Mouse (Mus musculus): ENCODE results near the gene Evi2b. TPM values are rescaled to one million over a fixed set of nuclear protein-coding genes. Genes with fewer than 3 reads are reported as not detected.
A peak's percentile ranks its signal among the peaks of the same experiment; 100 is the strongest.

The Evi2b gene
- total RNA-seq, 1 experiment from 2014 or later = 87.8 TPM

DNA sequence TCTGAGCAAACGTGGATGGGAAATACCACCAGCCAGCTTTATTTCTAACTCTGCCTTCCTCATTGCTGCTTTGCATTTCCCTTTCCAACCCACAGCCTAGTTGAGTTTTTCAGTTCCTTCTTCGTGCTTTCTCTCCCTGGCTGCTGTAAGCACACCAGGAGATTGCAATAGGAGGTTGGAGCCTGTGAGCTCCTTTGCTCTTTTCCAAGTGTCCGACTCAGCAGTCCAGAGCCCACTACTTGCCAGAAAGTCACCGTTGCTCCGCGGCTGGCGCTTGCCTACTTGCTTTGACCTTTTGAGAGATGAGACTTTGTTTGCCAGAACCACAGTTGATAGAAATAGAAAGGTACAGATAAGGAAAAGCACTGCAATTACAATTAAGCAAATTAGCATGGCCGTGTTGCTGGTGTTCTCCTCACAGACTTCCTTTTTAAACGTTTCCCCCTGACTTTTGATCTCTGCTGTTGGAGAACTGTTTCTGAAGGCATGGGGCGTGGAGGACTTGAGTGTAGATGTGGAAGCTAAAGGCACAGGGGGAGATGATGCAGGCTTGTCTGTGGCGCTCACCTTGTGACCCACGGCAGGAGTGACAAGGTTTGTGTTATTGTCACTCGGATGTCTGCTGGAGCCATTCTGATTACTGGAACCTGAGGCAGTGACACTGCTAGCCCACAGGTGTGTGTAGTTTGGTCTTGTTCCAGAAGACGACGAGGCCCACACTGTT is 3.6 kb upstream of the Evi2b start:
- peak; percentile 25 for ATAC-seq (replicated peaks; ENCODE audit: insufficient number of reproducible peaks, low FRiP score, low TSS enrichment, poor library complexity, severe bottlenecking)

DNA sequence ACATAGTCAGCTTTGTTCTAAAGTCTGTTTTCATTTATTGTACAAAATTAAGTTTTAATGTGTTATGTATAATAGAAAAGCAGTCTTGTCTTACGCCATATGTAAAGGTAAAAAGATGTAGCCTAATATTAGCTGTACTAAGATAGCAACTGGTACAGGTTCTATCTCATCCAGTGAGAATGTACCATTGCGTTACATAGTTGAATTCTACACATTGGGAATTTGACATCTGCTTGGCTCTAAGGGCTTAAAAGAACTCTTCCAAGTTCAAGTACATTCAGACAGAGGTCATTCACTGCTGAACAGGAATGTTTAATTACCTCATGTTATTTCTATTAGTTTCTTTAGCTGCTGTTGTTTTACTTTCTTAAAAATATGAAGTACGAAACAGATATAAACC is 3.0 kb upstream of the Evi2b start:
- no peak for ATAC-seq (replicated peaks; ENCODE audit: insufficient number of reproducible peaks, low FRiP score, low TSS enrichment, poor library complexity, severe bottlenecking)

DNA sequence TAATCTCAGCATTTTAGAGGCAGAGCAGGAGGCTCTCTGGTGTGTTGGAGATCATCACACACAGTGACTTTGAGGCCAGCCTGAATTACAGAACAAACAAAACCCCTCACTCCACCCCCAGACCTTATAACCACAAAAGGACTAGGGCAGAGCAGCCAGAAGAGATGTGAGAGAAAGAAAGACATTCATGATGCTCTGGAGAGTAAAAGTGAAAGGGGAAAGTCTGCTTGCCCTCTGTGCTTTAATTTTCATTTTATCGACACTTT is 681 bp upstream of the Evi2b start:
- no peak for ATAC-seq (replicated peaks; ENCODE audit: insufficient number of reproducible peaks, low FRiP score, low TSS enrichment, poor library complexity, severe bottlenecking)

DNA sequence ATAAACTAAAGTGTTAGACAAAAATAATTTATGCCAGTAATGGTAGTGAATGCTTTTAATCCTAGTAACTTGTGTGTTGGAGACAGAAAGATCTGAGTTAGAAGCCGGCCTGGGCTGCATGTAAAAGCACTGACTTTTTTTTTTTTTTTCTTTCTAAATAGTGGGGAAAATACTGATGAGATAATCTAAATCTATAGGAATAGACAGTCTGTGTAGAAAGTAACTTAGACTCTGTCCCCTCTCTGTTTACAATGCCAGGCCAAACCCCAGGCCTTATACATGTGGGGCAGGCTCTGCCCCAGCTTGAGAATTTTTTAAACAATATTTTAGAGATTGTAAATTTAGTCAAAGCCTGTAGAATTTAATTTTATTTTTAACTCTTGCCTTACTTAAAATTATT is 618 bp downstream of the Evi2b start:
- ATAC-seq (replicated peaks; ENCODE audit: insufficient number of reproducible peaks, low FRiP score, low TSS enrichment, poor library complexity, severe bottlenecking) = no peak

DNA sequence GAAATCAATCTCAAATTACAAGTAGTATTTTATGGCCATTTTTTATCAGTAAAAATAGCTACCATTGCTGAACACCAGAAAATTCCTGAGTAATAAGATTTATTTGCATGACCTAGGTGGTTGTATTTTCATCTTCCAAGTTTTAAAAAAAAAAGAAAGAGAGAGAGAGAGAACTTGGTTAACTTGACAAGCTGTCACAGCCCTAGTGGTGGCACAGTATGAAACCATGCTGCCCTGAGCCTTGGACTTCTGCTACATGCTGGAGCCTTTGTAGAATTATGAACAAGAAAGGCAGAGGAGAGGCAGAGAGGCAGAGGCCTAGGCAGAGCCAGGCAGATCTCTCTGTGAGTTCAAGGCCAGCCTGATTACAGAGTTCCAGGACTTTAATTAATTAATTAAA is 1.6 kb downstream of the Evi2b start:
- no peak for ATAC-seq (replicated peaks; ENCODE audit: insufficient number of reproducible peaks, low FRiP score, low TSS enrichment, poor library complexity, severe bottlenecking)

DNA sequence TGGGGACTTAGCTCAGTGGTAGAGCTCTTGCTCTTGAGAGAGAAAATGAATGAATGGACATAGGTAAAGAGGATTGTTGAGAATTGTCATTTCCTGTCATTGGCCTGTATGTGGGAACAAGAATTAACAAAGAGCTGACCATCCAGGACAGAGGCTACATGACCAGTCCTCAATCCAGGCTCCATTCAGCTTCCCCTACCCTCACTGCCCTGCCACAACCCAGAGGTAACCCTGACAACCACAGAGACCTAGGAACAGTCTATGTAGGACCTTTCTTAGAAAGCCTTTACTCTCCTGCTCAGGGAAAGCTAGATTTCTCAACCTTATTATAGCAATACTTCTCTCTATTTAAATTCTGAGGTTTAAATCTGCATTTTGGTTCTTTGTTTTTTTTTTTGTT is 2.8 kb downstream of the Evi2b start:
- peak; percentile 51 for ATAC-seq (replicated peaks; ENCODE audit: insufficient number of reproducible peaks, low FRiP score, low TSS enrichment, poor library complexity, severe bottlenecking)

DNA sequence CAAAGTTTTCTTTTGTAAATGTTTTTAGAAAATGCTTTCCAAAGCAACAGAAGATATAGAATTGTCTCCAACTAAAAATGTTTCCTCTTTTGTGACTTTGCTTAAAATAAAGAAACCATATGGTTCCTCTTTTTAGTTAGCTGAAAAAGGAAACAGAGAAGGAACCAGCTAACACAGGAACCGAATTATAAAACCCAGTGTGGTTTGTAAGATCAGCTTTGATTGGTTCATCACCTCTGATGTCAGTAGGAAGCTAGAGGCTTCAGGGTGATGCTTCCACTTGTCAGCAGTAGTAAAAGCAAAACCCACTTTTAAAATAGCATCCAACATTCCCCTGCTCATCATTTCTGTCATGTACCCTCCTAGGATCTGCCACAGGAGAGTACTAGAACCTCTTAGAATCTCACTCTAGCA is 3.7 kb downstream of the Evi2b start:
- peak; percentile 93 for ATAC-seq (replicated peaks; ENCODE audit: insufficient number of reproducible peaks, low FRiP score, low TSS enrichment, poor library complexity, severe bottlenecking)

DNA sequence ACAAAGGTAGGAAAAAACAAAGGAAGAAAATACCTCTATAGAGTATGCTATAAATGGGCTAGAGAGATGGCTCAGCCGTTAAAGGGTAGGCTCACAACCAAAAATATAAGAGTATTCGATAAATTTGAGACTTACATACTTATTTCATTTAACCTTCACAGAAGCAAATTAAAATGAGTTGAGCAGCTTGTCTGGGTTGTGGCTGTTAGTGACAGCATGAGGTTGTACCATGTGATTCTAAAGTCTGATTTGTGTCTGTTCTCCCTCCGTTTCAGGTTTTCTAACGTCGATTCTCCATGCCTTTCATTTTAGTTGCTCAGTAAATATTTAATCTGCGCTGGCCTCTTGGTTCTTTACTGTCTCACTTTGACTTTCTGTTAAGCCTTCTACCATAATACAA is 4.3 kb downstream of the Evi2b start:
- no peak for ATAC-seq (replicated peaks; ENCODE audit: insufficient number of reproducible peaks, low FRiP score, low TSS enrichment, poor library complexity, severe bottlenecking)

DNA sequence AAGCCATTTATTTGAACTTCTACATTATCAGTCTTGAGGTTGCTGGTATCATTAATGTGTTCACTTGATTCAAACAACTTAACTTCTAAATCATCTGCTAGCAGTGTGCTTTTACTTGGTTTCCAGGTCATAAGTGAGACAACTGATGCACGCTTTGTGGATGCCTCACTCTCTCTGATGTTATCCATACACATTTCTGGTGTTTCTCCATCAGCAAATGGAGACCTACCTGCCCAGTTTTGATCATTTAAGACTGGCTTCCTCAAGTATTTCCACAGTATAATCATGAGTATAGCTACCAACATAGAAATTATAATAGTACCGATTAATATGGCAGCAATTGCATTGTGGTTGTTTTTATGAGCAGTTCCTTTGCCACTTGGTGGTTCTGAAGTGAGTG is 7.8 kb downstream of the Evi2b start:
- no peak for ATAC-seq (replicated peaks; ENCODE audit: insufficient number of reproducible peaks, low FRiP score, low TSS enrichment, poor library complexity, severe bottlenecking)

DNA sequence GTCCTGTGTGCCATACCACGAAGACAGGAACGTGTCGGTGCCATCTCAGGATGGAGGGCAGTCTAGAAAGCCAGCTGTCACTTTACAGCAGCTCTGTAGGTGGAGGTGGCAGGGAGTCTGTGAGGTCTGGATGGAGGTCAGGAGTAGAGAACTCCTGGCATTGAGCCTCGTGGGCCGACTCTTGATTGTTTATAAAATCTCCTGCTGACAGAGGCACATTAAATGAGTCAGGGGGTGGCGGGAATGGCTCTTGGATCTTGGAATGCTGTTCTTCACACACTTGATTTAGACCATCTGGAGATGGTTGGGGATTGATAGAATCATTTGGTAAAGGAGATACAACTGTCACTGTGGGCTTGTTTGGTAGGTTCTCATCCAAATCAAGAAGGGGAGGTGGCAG is 8.2 kb downstream of the Evi2b start:
- no peak for ATAC-seq (replicated peaks; ENCODE audit: insufficient number of reproducible peaks, low FRiP score, low TSS enrichment, poor library complexity, severe bottlenecking)

DNA sequence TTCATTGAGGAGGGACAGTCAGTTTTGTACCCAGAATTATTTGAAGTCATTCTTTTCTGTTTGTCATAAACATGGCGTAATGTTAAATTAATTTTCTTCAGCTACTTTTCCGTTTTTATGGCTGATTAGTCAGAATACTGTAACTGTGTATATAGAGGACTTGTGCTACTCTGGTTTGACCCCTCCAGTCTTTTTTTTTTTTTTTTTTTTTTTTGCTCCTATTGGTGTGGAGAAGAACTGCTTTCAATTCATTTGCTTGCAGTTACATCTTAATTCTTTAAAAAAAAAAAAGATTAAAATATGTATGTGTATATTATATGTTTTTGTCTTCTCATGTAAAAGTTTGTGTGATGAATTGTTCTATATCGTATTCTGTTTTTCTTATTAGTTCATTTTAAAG is 11.6 kb downstream of the Evi2b start:
- no peak for ATAC-seq (replicated peaks; ENCODE audit: insufficient number of reproducible peaks, low FRiP score, low TSS enrichment, poor library complexity, severe bottlenecking)

DNA sequence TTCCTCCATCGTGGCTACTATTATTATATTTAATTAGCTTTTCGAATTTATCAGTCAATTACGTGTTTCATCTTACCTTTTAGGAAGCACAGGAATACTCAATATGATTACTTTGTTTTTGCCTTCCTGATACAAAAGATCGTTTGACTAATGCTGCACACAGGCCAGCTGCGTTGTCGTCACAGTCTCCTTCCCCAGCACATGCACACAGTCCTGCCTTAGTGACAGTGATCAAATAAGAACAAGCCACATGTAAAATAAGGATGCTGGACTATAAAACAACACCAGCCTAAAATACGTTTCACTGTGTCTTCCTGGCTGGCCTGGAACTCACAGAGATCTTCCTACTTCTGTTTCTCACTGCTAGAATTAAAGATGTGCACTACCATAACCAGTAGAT is 19.1 kb downstream of the Evi2b start:
- ATAC-seq (replicated peaks; ENCODE audit: insufficient number of reproducible peaks, low FRiP score, low TSS enrichment, poor library complexity, severe bottlenecking) = no peak

DNA sequence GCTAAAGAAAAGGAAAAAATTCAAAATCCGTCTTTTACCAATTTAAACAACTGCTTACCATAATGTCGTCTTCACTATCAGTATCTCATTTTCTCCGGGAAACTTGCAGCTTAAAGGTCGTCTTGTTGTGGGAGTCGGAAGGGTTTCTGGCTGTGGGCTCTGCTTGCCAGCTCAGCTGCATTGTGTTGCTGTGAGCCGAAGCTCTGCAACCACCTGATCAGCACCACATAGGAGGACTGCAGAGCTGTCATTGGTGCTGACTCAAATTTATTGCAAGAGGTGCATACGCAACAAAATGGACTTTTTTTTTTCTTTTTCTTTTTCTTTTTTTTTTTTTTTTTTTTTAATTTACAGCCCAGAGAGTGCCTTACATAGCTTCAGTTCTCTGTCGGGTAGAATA is 19.7 kb downstream of the Evi2b start, which contains the start of gene Omg:
Omg (minus strand) TSS at position 240 of the 400 bp plus-strand sequence.
- no peak for ATAC-seq (replicated peaks; ENCODE audit: insufficient number of reproducible peaks, low FRiP score, low TSS enrichment, poor library complexity, severe bottlenecking)

DNA sequence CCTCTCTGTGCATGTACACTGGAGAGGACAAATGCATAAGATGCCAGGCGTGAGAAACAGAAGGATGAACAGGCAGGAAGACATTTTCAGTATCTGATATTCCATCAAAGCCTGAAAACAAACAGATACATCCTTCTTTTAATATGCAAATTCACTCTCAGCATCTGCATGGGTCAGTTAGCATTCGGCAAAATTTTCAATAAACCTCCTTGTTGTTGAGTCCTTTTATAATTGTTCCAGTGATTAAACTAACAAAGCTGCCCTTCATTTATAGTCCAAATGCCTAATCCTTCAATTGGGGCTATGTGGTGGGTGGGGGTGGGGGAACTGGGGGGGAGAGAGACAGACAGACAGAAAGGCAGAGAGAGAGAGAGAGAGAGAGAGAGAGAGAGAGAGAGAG is 20.6 kb downstream of the Evi2b start:
- ATAC-seq (replicated peaks; ENCODE audit: insufficient number of reproducible peaks, low FRiP score, low TSS enrichment, poor library complexity, severe bottlenecking) = no peak

DNA sequence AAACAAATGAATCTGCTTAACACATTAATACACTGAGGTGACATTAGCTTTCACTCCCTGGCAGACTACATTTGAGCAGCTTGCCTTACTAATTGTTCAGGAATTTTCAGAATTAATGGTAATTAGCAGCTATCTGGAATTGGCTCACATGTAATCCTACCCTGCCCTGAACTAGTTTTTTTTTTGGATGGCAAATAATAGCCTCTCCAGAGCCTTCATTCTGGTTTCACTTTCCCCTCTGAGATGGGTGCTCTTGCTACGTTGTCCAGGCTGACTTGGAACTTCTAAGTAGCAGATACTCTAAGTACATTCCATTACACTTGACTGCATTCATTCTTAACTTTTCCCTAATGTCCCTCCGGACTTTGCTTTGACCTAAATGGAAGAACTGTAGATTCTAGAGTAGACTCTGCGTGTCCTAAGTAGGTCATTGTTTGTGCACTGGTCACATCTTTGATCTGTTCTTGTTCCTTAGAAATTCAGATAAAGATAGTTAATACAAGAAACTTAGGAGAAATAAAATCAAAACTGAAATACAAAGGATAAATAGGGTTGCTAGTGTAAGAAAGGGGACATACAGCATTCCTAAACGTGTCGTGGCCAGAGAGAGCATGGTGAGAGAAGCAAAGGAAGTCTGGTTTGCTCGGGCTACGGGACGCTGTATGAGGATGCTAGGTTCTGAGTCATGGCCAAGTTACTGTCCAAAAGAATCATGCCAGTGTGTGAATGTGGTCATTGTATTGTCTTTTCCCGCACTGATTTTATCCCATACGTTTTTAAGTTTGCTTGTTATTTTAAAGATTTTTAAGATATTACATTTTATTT is 28.4 kb downstream of the Evi2b start:
- no peak for ATAC-seq (replicated peaks; ENCODE audit: insufficient number of reproducible peaks, low FRiP score, low TSS enrichment, poor library complexity, severe bottlenecking)

DNA sequence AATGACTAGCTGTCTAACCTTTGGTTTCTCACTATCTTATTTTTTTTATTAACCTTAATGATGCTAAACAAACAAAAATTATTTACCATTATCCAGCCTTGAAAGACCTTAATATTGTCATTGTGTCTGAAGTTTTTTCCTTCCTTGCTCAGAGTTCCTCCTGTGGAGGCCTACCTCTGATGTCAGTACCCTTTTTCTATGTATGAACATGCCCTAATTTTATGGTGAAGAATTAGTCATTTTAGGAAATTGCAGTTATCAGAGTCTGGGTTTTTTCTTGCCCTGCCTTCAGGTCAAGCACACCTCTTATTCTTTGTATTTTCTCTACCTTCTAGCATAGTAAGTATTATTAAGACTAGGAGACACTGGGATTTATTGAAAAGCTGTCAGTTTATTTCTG is 38.8 kb downstream of the Evi2b start:
- ATAC-seq (replicated peaks; ENCODE audit: insufficient number of reproducible peaks, low FRiP score, low TSS enrichment, poor library complexity, severe bottlenecking) = no peak

DNA sequence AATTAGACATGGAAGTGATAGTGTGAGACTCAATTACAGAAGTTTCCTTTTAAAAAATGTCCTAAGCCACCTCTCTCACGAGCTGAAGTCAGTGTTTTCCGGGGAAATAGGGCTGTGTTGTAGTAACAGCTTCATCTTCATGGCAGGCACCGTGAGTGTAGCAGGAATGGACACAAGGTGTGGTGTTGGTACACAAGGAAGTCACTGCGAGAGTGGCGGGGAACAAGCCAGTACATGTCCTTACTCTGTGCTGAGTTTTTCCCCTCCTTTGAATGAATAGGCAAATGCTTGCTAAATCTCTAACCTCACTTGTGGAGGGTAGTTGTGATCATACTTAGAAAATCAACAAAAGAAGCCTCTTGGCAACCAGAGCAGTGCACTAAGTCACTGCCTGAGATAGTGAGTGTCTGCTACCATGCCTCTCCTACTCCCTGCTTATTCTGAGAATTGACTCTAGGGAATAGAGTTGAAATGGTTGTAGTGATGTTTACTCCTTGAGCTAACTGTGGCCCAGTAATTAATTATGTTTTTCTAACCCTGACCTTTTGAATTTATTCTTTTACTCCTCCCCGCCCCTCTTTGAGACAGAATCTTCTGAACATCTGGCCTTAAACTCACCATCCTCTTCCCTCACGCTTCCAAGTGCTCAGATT is 39.6 kb downstream of the Evi2b start:
- no peak for ATAC-seq (replicated peaks; ENCODE audit: insufficient number of reproducible peaks, low FRiP score, low TSS enrichment, poor library complexity, severe bottlenecking)

DNA sequence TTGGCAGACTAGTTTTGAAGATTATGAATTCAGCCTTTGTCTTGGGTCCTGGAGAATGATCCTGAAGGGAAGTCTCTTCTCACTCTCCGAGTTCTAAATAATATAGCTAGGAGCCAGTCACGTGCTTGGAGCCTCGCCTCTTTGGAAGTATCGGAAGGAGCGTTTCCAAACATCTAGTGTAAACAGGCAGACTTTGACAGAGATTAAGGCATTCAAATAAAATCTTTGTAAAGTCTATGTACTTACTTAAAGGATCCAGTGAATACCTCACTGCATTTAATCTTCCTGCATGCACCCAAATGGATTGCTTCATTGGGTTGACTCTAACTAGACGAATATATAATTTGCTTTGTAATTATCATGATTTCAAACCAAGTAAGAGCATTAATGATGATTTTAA is 40.2 kb downstream of the Evi2b start:
- no peak for ATAC-seq (replicated peaks; ENCODE audit: insufficient number of reproducible peaks, low FRiP score, low TSS enrichment, poor library complexity, severe bottlenecking)

DNA sequence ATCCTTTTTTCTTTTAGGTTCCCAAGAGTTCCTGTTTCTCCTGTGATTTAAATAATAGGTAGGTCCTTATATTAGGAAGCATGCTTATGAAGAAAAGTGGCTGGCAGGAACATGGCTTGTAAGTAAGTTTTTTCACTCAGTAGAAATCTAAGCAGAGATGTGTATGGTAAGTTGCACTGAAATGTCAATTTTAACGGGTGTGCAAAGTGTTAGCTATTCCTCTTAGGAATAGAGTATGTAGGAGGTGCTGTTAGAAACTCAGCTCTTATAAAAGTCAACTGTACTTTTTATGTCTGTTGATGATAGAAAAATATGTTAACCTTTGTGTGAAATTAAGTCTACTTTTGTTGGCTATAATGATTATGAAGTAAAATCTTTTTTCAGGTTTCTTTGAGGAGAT is 55.5 kb downstream of the Evi2b start:
- ATAC-seq (replicated peaks; ENCODE audit: insufficient number of reproducible peaks, low FRiP score, low TSS enrichment, poor library complexity, severe bottlenecking) = no peak

All from monocyte, adult 5-6 weeks (primary cell).